Mouse (Mus musculus) heart, adult 9 months (tissue): ENCODE measurements around the gene Sap30.
"Not testable (repeated sequence)": the region's sequence is repeated elsewhere in the genome, so short reads cannot be mapped to it uniquely, and the experiment has no call there.

ENCODE experiments used
- DNase-seq, 2 experiments: peaks; one replicate each; pipeline ENCODE4 v3.0.0; 2022; ENCODE audit warnings: low spot score in 2 of 2

Gene Sap30

DNA sequence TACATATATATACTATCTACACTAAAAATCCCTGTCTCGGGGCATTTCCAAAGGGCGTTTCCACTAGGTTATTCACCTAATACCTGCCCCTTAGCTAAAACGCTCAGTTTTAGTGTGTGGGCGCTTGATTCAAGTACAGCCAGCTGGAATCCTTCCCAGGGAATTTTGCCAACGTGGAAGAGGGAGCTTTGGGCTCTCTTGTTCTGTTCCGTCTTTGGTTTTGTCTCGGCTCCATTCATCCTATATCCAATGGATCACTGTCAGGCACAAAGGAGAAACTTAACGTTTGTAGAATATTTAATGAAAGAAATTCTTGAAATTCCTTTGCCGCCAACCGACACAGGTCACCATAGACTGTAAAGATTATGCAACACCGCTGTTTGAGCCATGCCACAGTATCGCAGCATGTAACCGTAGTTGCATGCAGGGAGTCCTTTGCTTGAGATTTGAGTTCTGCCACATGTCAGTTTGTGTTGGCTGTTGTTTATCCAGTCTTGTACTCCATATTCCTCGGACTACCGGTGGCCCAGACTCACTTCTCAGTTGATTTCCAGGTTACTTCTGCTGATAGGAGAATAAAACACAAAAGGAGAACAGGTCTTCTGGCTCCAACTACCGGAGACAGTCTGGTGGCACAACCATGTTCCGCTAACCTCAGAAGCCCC lies 11.3 kb upstream of the Sap30 start:
- DNase-seq, result peak in 1 of 2 experiments; percentile 59

DNA sequence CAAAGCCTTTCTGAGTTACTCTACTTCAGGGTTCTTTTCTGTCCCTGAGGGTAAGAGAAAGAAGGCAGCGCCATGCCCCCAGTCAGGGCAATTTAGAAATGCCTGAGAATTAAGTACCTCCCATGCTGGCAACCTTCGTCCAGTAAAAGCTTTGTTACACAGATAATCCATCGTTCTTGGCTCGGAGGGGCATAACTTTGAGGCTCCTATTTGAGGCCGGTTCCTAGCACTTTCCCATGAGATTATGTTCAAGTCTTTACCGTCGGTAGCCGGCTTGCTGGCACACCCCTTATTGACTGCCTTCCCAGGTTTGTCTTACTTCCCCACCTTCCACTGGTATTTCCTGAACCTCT lies 10.8 kb upstream of the Sap30 start:
- no peak for DNase-seq

DNA sequence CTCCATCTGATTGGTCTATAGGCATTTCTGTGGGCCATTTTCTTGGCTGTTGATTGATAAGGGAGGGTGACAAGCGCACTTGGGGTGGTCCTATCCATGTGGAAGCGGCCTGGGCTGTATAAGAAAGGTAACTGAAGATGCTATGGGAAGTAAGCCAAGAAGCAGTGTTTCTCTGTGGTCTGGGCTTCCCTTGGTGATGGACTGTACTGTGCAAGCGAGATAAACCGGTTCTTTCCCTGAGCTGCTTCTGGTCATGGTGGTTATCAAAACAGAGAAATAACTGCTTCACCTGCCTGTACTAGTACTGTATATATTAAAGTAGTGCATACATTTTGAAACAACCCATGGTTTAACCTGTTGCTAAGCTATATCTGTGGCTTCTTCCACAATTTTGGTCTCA lies 4.2 kb upstream of the Sap30 start:
- DNase-seq, result no peak

DNA sequence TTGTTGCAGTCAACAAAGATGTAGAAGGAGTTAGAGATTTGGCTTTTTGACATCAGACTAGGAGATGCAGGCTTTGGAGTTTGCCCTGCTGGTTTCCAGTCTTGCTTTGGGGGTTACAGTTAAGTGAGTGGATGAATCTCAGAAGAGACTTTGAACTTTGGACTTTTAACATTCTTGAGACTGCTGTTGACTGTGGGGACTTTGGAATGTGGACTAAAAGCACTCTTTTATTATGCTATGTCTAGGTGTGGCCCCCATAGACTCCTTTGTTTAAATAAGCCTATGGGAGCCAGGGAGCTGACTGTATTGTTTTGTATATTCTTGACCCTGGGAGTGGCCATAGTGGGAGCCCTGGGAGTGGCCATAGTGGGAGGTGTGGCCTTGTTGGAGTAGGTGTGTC lies 2.2 kb upstream of the Sap30 start:
- no peak for DNase-seq

DNA sequence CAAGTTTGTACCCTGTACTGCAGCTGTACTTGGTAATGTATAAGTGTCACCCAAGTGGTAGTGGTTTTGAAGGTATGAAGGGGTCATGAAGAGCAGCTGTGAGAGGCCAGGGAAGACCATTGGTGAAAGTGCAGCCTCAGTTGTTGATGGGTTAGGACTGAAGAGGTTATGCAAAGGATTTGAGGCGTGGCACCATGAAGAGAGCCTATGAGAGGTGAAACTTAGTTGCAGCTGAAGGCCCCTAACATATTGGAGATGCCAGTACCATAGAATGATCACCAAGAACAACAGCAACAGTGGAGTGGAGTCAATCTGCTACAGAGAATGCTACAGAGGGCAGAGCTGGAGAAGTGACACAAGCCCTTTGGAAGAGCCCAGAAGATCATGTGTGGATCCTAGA lies 1.7 kb upstream of the Sap30 start:
- DNase-seq, result no peak

DNA sequence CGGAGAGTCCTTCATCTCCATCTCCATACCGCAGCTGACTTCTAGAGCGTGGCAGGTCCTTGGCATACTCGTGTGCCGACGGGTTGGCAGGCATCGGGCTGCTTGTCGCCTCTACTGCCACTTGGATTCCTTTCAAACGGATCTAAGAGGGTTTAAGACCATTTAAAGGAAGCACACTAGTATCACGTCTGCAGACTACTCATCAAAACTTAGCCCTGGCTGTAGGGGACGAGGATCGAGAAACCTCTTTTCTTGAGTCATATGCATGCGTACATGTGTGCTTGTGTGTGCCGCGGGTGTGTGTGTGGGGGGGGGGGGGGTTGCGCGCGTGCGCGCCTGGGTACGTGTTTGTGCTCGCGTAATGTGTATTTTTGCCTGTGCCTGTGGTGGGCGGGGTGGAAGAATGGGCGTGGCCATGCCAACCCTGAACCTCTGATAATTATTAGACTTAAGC lies 679 bp upstream of the Sap30 start:
- peak; percentile 66 to 68 for DNase-seq

DNA sequence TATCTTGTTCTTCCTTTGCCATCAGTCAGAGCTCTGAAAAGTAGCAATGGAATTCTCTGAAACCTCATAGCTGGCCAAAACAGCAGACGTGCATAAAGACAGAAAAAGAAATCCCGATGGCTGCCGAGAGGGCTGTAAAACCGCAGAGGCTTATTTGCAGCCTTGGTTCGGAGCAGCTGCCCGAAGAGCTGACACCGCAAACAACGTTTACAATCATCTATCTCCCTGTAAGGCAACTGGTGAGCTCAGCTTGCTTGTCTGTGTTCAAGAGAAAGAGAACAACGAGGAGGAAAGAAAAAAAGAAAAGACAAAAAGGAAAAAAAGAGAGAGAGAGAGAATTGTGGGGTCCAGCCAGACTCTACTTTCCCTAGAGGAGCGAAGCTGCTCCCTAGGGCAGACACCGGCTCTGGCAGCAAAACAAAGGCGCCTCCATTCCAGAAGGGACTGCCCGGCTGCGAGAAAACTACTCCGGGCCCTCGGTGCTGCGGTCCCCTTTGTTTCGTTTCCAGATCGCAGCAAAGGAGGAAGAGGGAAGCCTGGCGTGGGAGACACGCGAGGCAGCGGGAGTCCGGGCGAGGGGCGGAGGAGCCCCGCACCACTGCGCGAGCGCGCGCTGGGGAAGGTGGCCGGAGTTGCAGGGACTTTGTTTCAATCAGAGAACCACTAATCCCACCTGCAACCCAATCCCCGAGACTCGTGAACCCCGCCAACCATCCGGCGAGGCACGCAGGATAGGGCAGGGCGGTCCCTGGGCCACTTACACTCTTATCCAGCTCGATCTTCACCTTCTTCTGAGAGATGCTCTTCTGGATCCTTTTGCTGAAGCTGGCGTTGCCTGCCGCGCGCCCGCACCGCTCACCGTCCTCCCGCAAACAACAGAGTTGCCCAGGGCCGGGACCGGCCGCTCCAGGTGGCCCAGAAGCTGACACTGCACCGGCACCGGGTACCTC lies 894 bp downstream of the Sap30 start:
- peak; percentile 43 to 46 for DNase-seq

DNA sequence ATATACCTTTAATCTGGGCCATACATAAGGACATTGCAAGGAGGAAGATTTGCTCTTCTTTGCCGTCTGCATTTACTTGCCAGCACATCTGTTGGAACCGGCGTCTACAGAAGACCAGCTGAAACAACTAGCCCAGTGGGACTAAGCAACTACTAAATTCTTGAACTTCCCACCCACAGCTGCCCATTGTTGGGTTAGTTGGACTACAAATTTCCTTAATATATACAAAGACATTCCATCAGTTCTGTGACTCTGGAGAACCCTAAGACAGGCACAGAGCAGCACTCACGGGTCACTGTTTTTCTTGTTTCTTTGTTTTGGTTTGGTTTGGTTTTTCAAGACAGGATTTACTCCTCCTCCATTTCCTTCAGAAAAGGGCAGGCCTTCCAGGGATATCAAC lies 7.1 kb downstream of the Sap30 start:
- DNase-seq, result no peak

DNA sequence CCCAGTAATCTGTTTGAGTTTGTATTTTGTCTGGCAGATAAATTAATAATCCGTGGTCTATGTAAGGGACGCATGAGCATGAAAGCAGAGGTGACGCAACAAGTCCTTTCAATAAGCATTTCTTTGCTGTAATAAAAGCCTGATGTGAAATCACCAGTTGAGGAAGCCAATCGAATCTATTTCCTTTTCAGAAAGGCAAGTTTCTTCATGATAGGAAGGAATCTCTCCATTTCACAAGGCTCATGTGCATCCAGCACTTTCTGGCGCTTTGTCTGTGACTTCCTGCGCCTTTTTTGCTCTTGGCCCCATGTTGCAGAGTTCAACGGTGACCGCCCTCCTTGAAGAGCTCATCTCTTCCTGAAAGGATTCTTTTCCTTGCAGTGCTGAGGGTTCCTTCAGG lies 8.0 kb downstream of the Sap30 start:
- DNase-seq, result no peak

DNA sequence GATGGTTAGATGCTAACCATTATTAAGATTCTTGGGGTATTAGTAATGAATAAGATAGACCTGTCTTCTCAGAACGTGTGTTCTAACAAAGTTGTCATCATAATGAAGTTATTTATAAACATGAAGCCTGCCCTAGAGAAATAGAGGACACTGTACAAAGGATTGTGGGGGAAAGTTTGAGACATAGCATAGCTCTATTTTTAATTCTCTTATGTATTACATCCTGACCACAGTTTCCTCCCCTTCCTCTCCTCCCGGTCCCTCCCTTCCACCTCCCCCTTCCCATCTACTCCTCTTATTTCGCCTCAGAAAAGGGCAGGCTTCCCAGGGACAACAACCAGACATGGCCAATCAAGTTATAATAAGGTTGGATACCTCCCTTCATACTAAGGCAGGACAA lies 9.3 kb downstream of the Sap30 start:
- DNase-seq, result no peak

DNA sequence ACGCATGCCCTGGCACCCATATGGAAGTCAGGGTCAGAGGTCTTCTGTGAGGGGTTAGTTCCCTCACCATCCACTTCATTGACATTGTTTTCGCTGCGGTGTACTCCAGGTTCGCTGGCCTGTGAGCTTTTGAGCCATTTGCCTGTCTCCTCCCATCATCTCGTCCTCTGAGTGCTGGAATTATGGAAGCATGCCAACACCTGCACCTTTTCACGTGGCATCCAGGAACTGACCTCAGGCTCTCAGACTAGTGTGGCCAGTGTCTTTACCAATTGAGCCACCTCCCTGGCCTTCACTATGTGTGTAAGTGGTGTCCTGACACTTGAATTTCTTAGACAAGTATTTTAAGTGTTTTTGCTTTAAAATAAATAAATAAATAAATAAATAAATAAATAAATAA lies 13.9 kb downstream of the Sap30 start:
- DNase-seq, result no peak

DNA sequence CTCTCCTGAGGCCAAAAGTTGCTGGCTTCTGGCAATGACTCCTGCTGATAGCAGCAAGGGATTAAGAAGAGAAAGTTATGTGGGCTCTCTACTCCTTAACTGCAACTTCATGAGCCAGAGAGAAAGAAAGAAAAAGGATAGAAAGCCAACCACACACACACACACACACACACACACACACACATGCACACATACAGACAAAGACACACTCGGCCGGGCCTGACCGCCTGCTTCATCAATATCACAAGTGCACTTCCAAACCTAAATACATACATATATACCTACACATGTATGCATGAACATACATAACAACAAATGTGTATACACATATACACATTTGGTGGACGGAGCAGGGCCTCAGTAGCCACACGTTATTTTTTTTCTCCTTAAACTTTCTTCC lies 16.8 kb downstream of the Sap30 start:
- no peak for DNase-seq

DNA sequence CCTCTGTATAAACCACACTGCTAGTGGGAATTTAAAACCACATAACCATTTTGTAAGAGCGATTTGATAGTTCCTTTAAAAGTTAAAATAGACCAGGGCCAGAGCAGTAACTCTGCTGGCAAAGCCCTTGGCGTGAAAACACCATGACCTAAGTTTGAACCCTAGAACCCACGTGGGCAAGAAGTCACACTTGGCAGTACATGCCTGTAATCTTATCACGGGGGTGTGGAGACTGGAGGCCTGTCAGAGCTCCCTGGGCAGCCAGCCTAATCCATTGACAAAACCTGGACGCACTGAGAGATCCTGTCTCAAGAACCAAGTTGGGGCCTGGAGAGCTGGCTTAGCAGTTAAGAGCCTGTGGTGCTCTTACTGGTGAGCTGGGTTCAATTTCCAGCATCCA lies 19.0 kb downstream of the Sap30 start:
- DNase-seq, result peak; percentile 91 to 92

DNA sequence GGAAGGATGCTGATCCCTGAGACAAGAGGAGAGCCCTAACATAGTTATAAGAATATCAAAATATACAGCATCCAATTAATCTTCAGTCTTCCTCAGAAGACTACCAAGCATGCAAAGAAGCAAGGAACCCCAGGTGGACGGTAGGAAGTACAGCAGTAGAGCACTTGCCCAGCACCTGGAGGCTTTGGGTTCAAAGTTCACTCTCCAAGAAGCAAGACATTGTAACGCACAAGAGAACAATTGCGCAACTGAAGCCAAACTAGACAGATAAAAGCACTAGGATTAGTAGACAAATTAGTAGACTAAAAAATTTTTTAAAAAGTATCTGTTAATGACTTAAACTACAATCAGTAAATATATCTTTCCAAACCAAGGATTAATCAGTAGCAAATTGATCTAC lies 23.9 kb downstream of the Sap30 start:
- DNase-seq, result no peak

DNA sequence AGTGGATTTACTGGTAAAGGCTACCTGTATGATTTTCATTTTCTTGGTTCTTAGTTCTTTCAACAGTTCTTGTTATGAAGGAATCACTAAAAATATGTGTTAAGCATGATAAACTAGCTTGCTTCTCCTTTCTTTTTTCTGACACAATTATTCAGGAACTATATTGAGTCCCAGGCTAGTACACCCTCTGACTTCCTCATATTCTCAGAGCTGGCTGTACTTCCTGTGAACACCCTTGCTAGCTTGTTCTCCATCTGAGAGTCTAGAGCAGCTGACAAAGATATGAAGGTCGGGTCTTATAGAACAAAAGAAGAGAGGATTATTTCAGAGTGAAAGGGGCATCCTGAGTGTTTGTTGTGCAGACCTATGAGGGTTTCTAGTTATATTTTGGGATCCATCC lies 24.8 kb downstream of the Sap30 start:
- DNase-seq, result peak; percentile 7 to 20

DNA sequence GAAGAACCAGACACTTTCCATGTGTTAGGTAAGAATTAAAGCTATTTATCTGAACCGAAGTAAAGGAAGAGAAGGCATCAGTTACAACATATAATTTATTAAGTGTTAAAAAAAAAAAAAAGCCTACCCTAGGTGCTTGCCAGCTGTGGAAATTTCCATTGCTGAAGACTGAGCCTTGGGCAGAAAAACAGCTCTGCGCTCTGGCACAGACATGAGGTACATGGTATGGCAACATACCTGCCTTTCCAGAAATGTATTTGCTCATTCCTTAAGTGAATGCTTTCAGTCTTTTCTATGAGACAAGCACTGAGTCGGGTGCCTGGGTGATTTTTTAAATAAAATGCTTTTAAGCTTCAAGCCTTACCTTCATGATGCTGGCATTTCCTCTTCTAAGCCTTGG lies 29.7 kb downstream of the Sap30 start:
- DNase-seq, result no peak

DNA sequence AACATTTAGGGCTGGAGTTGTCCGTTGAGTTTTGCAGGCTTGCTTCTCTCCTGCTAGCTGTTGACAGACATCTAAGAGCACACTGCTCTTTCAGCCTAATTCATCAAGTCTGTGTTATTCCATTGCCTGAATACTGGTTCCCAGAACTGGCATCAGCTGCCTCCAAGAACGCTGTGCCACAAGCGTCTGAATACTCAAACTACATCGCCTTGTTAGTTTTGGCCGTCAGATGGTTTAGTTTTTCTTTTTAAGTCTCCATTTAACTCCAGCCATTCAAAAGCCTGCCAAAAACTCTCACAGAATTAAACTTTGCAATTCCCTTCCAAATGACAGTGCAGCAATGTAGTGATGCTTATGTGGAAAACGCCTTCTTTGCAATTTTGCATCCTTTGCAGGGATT lies 30.5 kb downstream of the Sap30 start:
- no peak for DNase-seq

DNA sequence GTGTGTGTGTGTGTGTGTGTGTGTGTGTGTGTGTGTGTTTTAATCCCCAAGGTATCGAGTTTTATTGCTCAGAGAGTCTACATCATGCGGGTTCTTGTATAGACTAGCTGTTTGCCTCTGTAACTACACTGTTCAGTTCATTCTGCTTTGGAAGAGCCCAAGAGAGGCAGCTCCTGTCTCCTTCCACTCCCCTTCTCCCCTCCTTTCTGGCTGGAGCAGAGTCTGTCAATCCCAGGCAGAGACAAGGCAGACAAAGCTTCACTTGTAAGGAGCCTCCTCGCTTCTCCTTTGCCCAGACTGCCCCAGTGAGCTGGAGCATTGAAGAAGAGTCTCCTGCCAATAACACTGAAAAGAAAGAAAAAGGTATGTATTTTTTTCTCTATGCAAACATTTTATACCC lies 31.9 kb downstream of the Sap30 start, which contains the start of gene Scrg1:
Scrg1 (plus strand) TSS at position 159 of the 400 bp plus-strand sequence.
- no peak for DNase-seq

DNA sequence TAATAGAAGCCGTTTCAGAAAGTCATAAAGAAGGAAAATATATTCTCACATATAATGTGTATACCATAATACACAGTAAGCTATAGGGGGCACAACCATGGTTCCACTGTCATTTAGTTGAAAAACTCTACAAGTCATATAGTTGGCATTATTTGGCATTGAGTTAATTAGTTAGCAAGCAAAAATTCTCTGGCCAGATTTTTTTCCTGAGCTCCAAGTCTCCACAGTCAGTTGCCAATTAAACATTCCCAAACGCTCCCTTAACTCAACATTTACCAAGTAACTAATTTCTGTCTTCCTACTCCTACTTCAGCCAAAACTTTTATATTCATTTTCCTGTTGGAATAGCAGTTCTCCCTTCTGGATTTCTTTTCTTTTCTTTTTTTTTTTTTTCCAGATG lies 34.3 kb downstream of the Sap30 start:
- no peak for DNase-seq

DNA sequence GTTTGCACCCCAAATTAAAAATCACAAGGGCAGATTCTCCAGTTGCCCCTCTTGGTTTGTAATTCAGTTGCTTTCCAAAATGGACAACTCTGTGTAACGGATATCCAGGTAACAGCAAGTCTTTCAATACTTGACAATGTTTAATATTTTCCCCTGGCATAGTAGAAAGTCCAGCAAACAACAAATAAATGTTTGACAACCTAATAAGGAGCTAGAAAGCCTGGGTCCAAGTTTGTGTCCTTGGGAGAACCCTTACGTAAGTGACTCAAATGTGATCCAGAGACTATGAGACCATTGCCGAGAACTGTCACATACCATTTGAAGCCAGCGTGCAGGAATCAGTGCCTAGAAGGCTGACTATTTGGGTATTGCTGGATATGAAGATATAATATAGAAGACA lies 35.8 kb downstream of the Sap30 start:
- DNase-seq, result no peak

DNA sequence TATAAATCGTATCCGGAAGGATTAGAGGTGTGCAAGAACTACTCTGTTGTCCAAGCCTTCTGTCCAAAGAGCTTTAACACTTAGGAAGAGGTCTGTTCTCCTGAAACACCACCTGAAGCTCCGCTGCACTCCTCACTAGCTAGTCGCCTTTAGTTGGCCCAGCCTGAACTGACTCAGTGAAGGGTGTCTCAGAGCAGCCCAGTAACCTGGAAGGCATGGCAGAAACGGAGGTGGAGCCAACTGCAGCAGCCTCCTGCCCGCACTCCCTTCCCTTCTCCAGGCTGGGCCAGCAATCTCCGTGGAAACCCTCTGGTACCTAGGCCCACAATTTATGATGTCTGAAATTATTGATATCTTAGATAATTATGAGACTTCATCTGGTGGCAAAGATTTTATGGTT lies 36.9 kb downstream of the Sap30 start:
- DNase-seq, result no peak

DNA sequence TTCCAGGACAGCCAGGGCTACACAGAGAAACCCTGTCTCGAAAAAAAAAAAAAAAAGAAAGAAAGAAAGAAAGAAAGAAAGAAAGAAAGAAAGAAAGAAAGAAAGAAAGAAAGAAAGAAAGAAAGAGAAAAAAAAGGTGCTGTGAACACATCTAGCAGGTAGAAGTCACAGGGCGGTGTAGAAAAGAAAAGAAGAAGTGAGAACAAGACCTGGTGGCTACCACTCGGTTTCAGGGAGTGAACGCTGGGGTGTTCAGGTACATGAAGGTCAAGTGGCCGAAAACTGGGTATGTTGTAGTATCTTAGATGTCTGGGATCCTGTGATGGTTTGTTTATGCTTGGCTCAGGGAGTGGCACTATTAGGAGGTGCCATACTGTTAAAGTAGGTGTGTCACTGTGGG lies 41.8 kb downstream of the Sap30 start:
- not testable (repeated sequence) for DNase-seq

DNA sequence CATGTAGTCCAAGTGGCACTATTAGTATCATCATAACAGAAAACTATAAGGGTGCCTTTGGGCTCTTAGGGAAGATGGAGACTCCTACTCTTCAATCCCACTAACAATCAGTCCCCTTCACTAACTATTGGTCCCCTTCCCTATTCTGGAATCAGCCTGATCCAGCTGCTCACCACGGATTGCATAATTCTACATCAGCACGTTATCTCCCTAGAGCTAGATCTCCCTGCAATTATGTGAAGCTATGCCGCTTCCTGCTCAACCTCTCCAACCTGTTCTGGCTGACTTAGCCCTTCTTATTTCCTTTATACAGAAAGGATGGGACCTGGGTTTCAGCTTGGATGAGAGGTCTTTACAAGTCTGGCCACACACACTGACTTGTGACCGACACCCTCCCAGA lies 44.4 kb downstream of the Sap30 start:
- no peak for DNase-seq
